Mouse (Mus musculus) stomach, embryonic 16.5 days (tissue): ENCODE data around the gene Mex3a. TPM values are rescaled to one million over a fixed set of nuclear protein-coding genes. Genes with fewer than 3 reads are reported as not detected.

Experiments used
- ATAC-seq: fragments of 200-750 bp; cut with Nextera tagmentation; 2 replicates; pipeline ENCODE4 v1.8.0; 2017; ENCODE audit warnings: moderate number of reproducible peaks, moderate TSS enrichment; ENCODE audit not compliant: insufficient read depth, low FRiP score
- H3K27ac ChIP-seq: fragments of 300-500 bp; sonication (generic); 2 replicates; pipeline ENCODE4 v1.5.1; 2014; ENCODE audit warnings: low read length
- H3K27me3 ChIP-seq: fragments of 300-500 bp; sonication (generic); 2 replicates; pipeline ENCODE4 v1.6.1; 2014; ENCODE audit warnings: low read length, control low read depth, mixed read lengths; ENCODE audit not compliant: control insufficient read depth, insufficient read depth
- H3K36me3 ChIP-seq: fragments of 300-500 bp; sonication (generic); 2 replicates; pipeline ENCODE4 v1.6.1; 2014; ENCODE audit warnings: low read length; ENCODE audit not compliant: control insufficient read depth, insufficient read depth
- H3K4me1 ChIP-seq: fragments of 300-500 bp; sonication (generic); 2 replicates; pipeline ENCODE4 v1.6.1; 2014; ENCODE audit warnings: low read length, control low read depth, mixed read lengths; ENCODE audit not compliant: control insufficient read depth, insufficient read depth
- H3K4me2 ChIP-seq: fragments of 300-500 bp; sonication (generic); 2 replicates; pipeline ENCODE4 v1.6.1; 2014; ENCODE audit warnings: low read depth, low read length, mixed read lengths
- H3K4me3 ChIP-seq: fragments of 300-500 bp; sonication (generic); replicated peaks from 2 replicates; pipeline ENCODE4 v1.5.1; 2014; ENCODE audit warnings: mild to moderate bottlenecking, low read length
- H3K9ac ChIP-seq: fragments of 300-500 bp; sonication (generic); 2 replicates; pipeline ENCODE4 v1.6.1; 2014; ENCODE audit warnings: low read length
- H3K9me3 ChIP-seq: fragments of 300-500 bp; sonication (generic); replicated peaks from 2 replicates; pipeline ENCODE4 v1.6.1; 2016; ENCODE audit warnings: low read length, control low read depth; ENCODE audit not compliant: control insufficient read depth
- WGBS: fragments of 180-500 bp; shearing (Covaris S2); extraction: QIAGEN DNeasy Blood & Tissue Kit; methylation state at CpG from one replicate; pipeline ENCODE4 v1.1.7; 2014; 5-methylcytosine and 5-hydroxymethylcytosine counted together
- polyA plus RNA-seq: library from polyadenylated mRNA; unstranded; fragments of >200 nt; fragmentation: Nextera tagmentation; extraction: Ambion mirVana; gene quantifications from 2 replicates; pipeline ENCODE4 v1.2.1, GENCODE M21; 2015

Gene Mex3a
- polyA plus RNA-seq, 1 experiment from 2014 or later = 11.4 TPM

GRCm38 (mm10) chr3:88543651-88544410, 11.6 kb downstream of the Mex3a start:
- Histone ChIP-seq H3K4me1 (0 out of 2 replicates have a peak, but pooled peaks cover 6% of the 10 kb centered on the region), H3K9me3 (no peaks in the 10 kb centered on the region), H3K27ac (no peak overlapping the region), H3K4me2 (no peak overlapping the region), H3K27me3 (no peaks in the 10 kb centered on the region), H3K4me3 (no peak overlapping the region), H3K9ac (no peak overlapping the region), H3K36me3 (no peaks in the 10 kb centered on the region)
- ATAC-seq = no peak
- WGBS = 65% methylated on average over 5 of the region's 5 CpGs

DNA sequence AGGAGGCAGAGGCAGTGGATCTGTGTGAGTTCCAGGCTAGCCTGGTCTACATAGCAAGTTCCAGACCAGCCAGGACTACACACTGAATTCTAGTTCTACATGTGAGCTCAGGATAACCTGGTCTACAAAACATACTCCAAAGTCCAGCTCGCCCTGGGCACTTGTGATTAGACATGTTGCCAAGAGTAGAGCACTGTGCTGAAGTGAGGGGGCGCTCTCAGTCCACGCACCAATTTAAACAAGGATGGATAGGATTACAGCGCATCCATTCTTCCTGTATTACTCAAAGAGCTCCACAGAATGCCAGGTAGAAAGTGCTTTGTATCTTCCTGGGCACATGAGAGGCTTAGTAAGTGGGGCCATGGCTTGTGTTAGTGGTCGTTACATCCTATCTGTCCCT, 12.3 kb downstream of the Mex3a start:
- Histone ChIP-seq H3K36me3 (no peaks in the 10 kb centered on the region), H3K4me1 (0 out of 2 replicates have a peak, but pooled peaks cover 2% of the 10 kb centered on the region), H3K27ac (no peak overlapping the region), H3K27me3 (no peaks in the 10 kb centered on the region), H3K4me3 (no peak overlapping the region), H3K4me2 (no peak overlapping the region), H3K9ac (no peak overlapping the region), H3K9me3 (no peaks in the 10 kb centered on the region)
- ATAC-seq = no peak
- 40% methylated on average over 5 of the region's 5 CpGs for WGBS

GRCm38 (mm10) chr3:88544955-88545591, 12.9 kb downstream of the Mex3a start:
- no peaks in the 10 kb centered on the region for H3K27me3 ChIP-seq
- H3K4me1 ChIP-seq = 0 out of 2 replicates have a peak, but pooled peaks cover 2% of the 10 kb centered on the region
- no peak overlapping the region for H3K4me3 ChIP-seq
- H3K9me3 ChIP-seq = no peaks in the 10 kb centered on the region
- H3K27ac ChIP-seq = no peak overlapping the region
- no peak for ATAC-seq
- 58% methylated on average over 20 of the region's 20 CpGs for WGBS
- H3K9ac ChIP-seq = no peak overlapping the region
- peak overlapping the region; percentile 10; the same call in 1 of the 2 replicates for H3K4me2 ChIP-seq
- H3K36me3 ChIP-seq = no peaks in the 10 kb centered on the region

- 59% methylated on average over 6 of the region's 6 CpGs for WGBS
- 0 out of 2 replicates have a peak, but pooled peaks have one; percentile 38 for ATAC-seq
- Histone ChIP-seq H3K36me3 (no peaks in the 10 kb centered on the region), H3K27me3 (no peaks in the 10 kb centered on the region), H3K27ac (peak overlapping the region; percentile 70), H3K4me3 (peak overlapping the region; percentile 33), H3K4me2 (peak overlapping the region; percentile 50), H3K9ac (peak overlapping the region; percentile 36; the same call in 1 of the 2 replicates), H3K4me1 (peaks cover 8% of the 10 kb centered on the region; the same call in 1 of the 2 replicates), H3K9me3 (no peaks in the 10 kb centered on the region)
These were observed 14.7 kb downstream of the Mex3a start for GRCm38 (mm10) chr3:88546674-88547418.

DNA sequence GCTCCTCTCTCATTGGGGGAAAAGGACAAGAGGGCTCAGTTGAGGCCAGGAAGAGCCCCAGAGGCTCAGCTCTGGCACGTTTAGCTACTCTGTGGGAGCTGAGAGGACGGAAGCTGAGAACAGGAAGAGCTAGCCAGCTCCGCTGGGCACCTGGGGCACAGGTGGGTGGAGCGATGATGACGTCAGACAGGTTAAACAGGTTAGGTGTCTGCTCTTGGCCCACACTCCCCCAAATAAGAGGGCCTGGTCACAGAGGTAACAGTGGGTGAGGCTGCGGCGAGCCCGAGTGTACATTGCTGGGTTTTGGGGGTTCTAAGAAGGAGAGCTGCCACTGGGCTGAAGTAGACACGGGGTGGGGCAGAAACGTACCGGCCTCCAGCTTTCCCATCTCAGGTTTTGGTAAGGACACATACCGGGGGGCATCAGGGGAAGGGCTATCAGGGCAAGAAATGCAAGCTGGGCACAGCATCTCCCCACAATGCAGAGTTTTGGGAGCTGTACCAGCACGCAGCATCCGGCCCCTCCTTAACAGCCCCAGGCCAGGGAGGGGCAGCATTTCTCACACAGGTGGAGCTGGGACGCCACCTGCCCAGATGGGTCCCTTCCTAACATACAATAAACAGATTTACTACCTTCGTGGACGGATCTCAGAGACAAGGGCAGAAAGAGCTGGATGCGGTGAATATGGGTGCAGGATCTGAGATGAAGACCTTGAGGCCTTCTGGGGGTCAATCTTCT, 16.2 kb downstream of the Mex3a start, which contains the start of gene Rab25:
Gene Rab25 (minus strand): TSS at position 121 of the 738 bp plus-strand sequence.
- H3K4me2 ChIP-seq = peak within 1 kb of the TSS; percentile 50
- no peaks in the 10 kb centered on the region for H3K36me3 ChIP-seq
- WGBS = 34% methylated on average over 18 of the region's 18 CpGs
- H3K27me3 ChIP-seq = no peaks in the 10 kb centered on the region
- peak within 1 kb of the TSS; percentile 63 for H3K9ac ChIP-seq
- peak; percentile 55 for ATAC-seq
- H3K4me3 ChIP-seq = peak within 1 kb of the TSS; percentile 44
- H3K9me3 ChIP-seq = no peaks in the 10 kb centered on the region
- H3K4me1 ChIP-seq = peaks cover 11% of the 10 kb centered on the region
- H3K27ac ChIP-seq = peak within 1 kb of the TSS; percentile 86

DNA sequence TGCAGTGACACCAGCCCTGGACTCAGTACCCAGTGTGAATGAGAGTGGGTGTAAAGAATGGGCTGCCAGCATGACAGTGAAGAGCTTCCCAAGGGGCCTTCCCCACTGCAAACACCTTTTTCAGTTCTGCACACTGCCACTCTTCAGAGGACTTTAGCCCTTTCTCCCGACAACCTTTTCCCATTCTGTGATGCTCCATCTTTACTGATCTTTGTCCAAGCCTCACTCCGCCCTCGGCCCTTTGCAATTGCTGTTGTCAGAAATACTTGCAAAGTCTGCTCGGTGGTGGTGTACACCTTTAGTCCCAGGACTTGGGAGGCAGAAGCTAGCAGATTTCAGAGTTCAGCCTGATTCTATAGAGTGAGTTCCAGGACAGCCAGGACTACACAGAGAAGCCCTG, 19.4 kb downstream of the Mex3a start:
- peaks cover 20% of the 10 kb centered on the region for H3K4me1 ChIP-seq
- H3K9ac ChIP-seq = peak overlapping the region; percentile 86; the same call in 1 of the 2 replicates
- H3K4me3 ChIP-seq = peak overlapping the region; percentile 67
- no peaks in the 10 kb centered on the region for H3K36me3 ChIP-seq
- no peaks in the 10 kb centered on the region for H3K9me3 ChIP-seq
- peak overlapping the region; percentile 87 for H3K4me2 ChIP-seq
- H3K27ac ChIP-seq = no peak overlapping the region
- ATAC-seq = no peak
- WGBS = 80% methylated on average over 4 of the region's 4 CpGs
- no peaks in the 10 kb centered on the region for H3K27me3 ChIP-seq

DNA sequence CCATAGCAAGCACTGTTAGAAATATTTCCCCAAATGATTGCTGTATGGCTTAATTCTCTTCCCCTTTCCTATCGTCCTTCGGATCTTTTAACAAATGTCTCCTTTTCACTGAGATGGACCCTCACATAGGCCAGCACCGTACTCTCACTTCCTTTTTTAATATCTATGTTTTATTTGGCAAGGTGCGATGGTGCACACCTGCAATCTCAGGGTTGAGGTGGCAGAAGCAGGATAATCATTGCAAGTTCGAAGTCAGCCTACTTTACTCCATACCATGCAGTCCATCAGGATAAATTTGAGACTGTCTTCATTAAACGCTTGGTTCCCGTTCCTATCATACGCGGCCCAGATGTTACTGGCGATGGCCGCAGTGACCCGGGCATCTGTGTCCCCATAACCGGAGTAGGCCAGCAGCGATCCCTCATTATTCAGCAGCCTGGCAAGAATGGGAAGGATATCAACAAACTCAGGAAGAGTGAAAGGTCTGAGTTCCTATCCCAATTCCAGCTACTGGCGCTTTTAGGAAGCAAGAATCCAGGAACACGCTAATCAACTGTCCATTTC, 20.0 kb downstream of the Mex3a start:
- H3K27me3 ChIP-seq = no peaks in the 10 kb centered on the region

More for the DNA sequence above, 20.0 kb downstream of the Mex3a start:
- 14% methylated on average over 16 of the region's 16 CpGs for WGBS
- H3K4me1 ChIP-seq = peaks cover 20% of the 10 kb centered on the region
- no peaks in the 10 kb centered on the region for H3K9me3 ChIP-seq
- peak overlapping the region; percentile 87 for H3K4me2 ChIP-seq
- peak overlapping the region; percentile 99 for H3K27ac ChIP-seq
- H3K9ac ChIP-seq = peak overlapping the region; percentile 86
- ATAC-seq = no peak
- H3K4me3 ChIP-seq = peak overlapping the region; percentile 67
- H3K36me3 ChIP-seq = no peaks in the 10 kb centered on the region; the same call in 1 of the 2 replicates
